Mouse (Mus musculus) heart, postnatal 0 days (tissue): ENCODE measurements around the gene Thrap3.

Experiments used
- CTCF ChIP-seq: IDR thresholded peaks from 2 replicates; pipeline ENCODE4 v1.5.1; 2016; ENCODE audit warnings: antibody characterized with exemption, control low read depth, low read depth
- EP300 ChIP-seq: IDR thresholded peaks from 2 replicates; pipeline ENCODE4 v1.6.1; 2016; ENCODE audit warnings: antibody characterized with exemption, low read depth

GRCm38 (mm10) chr4:126134639-126135038 lies 67.9 kb downstream of the Thrap3 start:
- TF ChIP-seq CTCF (no peak), EP300 (no peak)
